Mouse (Mus musculus): ENCODE results near the gene Mmp9. TPM values are rescaled to one million over a fixed set of nuclear protein-coding genes. Genes with fewer than 3 reads are reported as not detected.

Gene Mmp9
- polyA plus RNA-seq, 1 experiment from 2014 or later: 17.2 TPM

DNA sequence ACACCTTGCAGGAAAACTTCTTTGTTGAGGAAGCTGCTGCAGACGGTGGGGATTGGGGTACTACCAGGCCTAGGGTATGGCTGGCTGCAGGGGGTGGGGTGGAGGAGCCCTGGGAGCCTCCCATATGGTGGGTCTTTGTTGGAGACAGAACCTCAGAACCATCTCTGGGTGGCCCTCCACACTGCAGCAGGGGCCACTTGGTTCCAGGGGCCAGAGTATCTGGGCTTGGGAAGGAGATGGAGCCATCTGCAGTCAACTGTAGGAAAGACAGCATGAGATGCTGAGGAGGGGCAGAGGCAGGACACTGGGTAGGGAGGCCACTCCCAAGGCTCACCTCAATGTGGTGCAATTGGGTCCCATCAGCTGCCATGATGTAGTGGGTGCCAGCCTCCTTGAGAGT, 45.9 kb upstream of the Mmp9 start:
- 75% methylated on average over 1 of the region's 1 CpGs for WGBS (ENCODE audit: insufficient replicate concordance)
- H3K4me1 ChIP-seq (ENCODE audit: insufficient read depth): no peaks in the 10 kb centered on the region
- H3K4me2 ChIP-seq (ENCODE audit: low read depth, low read length): no peak overlapping the region
- H3K9me3 ChIP-seq (ENCODE audit: low read length): no peaks in the 10 kb centered on the region
- H3K27me3 ChIP-seq (ENCODE audit: insufficient read depth, low read length): no peaks in the 10 kb centered on the region
- no peak for TF ChIP-seq EP300 (IDR thresholded peaks at IDR 0.05; ENCODE audit: low read depth)
- TF ChIP-seq CTCF (IDR thresholded peaks at IDR 0.05; ENCODE audit: low read depth): peak; percentile 17; the same call in 1 of the 2 replicates
- no peak overlapping the region for H3K27ac ChIP-seq (ENCODE audit: low read depth)
- ATAC-seq: 0 out of 2 replicates have a peak, but pooled peaks have one; percentile 12
- no peak overlapping the region for H3K4me3 ChIP-seq (ENCODE audit: low read depth, low read length)
- H3K36me3 ChIP-seq (replicated peaks; ENCODE audit: insufficient read depth, low read length): peaks cover 96% of the 10 kb centered on the region
- no peak overlapping the region for H3K9ac ChIP-seq (replicated peaks)
- DNase-seq: no peak

DNA sequence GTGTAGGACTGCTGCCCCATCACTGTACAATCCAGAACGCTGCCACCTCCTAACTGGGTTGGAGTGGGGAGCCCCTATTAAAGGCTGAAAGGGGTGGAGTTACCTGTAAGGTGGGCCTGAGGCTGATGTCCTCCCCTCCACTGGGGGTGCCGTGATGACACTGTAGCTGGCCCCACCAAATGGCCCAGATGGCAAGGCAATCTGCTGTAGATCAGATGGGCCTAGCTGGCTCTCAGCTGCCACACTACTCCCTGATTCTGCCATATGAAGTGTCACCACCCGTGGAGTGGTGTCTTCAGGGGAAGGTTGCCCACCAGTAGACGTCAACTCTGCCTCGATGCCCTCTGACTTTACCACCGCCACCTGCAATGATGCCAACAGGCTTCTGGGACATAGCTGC, 44.7 kb upstream of the Mmp9 start:
- Histone ChIP-seq H3K4me1 (ENCODE audit: insufficient read depth) (no peaks in the 10 kb centered on the region), H3K36me3 (replicated peaks; ENCODE audit: insufficient read depth, low read length) (peaks cover 95% of the 10 kb centered on the region)
- WGBS (ENCODE audit: insufficient replicate concordance): 94% methylated on average over 6 of the region's 6 CpGs

DNA sequence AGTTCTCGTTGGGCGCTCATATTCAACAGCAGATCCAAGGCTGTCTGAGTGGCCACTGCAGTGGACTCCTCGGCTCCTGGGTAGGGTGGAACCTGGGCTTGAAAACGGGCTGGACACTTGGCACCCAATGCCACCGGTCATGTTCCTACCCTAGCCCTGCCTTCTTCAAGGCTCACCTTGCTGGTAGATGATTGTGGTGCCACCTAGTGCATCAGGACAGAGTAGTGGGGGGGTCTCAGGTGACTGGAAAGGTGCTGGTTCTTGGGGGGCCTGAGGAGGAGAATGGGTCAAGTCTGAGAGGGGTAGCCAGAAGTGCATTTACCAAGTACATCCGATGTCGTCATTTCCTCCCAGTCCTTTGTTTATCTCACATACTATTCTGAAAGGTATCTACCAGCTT, 42.6 kb upstream of the Mmp9 start:
- Histone ChIP-seq H3K4me2 (ENCODE audit: low read depth, low read length) (no peak overlapping the region), H3K4me1 (ENCODE audit: insufficient read depth) (no peaks in the 10 kb centered on the region), H3K4me3 (ENCODE audit: low read depth, low read length) (no peak overlapping the region), H3K9ac (replicated peaks) (no peak overlapping the region), H3K27ac (ENCODE audit: low read depth) (no peak overlapping the region), H3K9me3 (ENCODE audit: low read length) (no peaks in the 10 kb centered on the region), H3K27me3 (ENCODE audit: insufficient read depth, low read length) (no peaks in the 10 kb centered on the region), H3K36me3 (replicated peaks; ENCODE audit: insufficient read depth, low read length) (peaks cover 95% of the 10 kb centered on the region)
- no peak for DNase-seq
- no peak for ATAC-seq
- 90% methylated on average over 7 of the region's 7 CpGs for WGBS (ENCODE audit: insufficient replicate concordance)
- TF ChIP-seq EP300 (IDR thresholded peaks at IDR 0.05; ENCODE audit: low read depth): no peak
- TF ChIP-seq CTCF (IDR thresholded peaks at IDR 0.05; ENCODE audit: low read depth): no peak

More for the DNA sequence above, 44.7 kb upstream of the Mmp9 start:
- Histone ChIP-seq H3K9ac (replicated peaks) (no peak overlapping the region), H3K4me2 (ENCODE audit: low read depth, low read length) (no peak overlapping the region), H3K27ac (ENCODE audit: low read depth) (no peak overlapping the region), H3K27me3 (ENCODE audit: insufficient read depth, low read length) (no peaks in the 10 kb centered on the region), H3K9me3 (ENCODE audit: low read length) (no peaks in the 10 kb centered on the region), H3K4me3 (ENCODE audit: low read depth, low read length) (no peak overlapping the region)
- DNase-seq (no peak), ATAC-seq (no peak)
- no peak for TF ChIP-seq CTCF (IDR thresholded peaks at IDR 0.05; ENCODE audit: low read depth)

DNA sequence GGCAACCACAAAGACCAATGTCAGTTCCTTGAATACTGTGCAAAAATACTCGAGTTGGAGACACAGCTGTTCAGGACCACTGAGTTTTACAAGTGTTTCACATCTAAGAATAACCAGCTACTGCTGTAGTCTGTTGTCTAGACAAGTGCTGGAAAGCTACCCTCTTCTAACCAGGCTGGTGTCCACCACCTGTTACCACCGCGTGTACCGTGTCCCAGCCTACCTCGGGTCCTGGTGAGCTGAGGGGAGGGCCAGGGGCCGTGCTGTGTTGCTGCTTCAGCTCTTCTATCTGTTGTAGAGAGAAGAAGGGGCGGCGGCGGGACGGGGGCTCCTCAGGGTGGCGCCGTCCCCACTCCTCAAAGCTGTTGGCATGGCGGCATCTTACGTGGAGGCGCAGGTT, 41.5 kb upstream of the Mmp9 start:
- H3K4me2 ChIP-seq (ENCODE audit: low read depth, low read length): no peak overlapping the region
- TF ChIP-seq CTCF (IDR thresholded peaks at IDR 0.05; ENCODE audit: low read depth) (no peak), EP300 (IDR thresholded peaks at IDR 0.05; ENCODE audit: low read depth) (no peak)
- no peak overlapping the region for H3K4me3 ChIP-seq (ENCODE audit: low read depth, low read length)
- H3K9me3 ChIP-seq (ENCODE audit: low read length): no peaks in the 10 kb centered on the region
- no peak overlapping the region for H3K9ac ChIP-seq (replicated peaks)
- H3K27me3 ChIP-seq (ENCODE audit: insufficient read depth, low read length): no peaks in the 10 kb centered on the region
- no peak for ATAC-seq
- H3K36me3 ChIP-seq (replicated peaks; ENCODE audit: insufficient read depth, low read length): peaks cover 91% of the 10 kb centered on the region
- no peak overlapping the region for H3K27ac ChIP-seq (ENCODE audit: low read depth)
- H3K4me1 ChIP-seq (ENCODE audit: insufficient read depth): no peaks in the 10 kb centered on the region
- no peak for DNase-seq
- WGBS (ENCODE audit: insufficient replicate concordance): 92% methylated on average over 15 of the region's 15 CpGs

DNA sequence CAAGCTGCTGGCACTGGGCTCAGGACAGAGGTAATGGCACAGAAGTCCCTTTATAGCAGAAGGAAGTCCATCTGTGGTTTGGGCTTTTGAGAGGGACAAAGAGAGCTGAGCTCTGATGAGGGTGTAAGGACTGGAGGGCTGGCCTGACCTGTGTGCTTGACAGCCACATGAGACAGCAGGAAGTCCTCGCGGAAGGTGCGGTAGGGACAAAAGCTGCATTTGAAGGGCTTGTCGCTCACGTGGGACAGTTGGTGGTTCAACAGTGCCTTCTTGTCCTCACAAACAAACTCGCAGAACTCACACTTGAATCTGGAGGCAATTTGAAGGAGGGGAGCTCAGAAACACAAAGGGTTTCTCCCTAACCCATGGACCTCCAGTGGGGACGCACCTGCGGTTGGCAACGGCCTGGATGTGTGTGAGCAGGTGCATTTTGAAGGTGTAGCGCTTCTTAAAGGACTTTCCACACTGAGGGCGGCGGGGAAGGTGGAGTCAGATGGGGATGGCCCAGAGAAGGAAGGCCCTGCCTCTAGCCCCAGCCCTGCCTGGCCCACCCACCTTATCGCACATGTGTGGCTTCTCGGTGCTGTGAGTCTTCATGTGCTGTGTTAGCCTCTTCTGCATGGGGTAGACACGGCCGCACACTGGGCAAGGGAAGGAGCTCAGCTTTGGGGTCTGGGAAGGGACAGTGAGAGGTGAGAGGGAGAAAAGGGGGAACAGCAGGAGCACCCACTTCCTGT, 40.7 kb upstream of the Mmp9 start:
- Histone ChIP-seq H3K27ac (ENCODE audit: low read depth) (no peak overlapping the region), H3K27me3 (ENCODE audit: insufficient read depth, low read length) (no peaks in the 10 kb centered on the region), H3K4me2 (ENCODE audit: low read depth, low read length) (no peak overlapping the region), H3K36me3 (replicated peaks; ENCODE audit: insufficient read depth, low read length) (peaks cover 91% of the 10 kb centered on the region), H3K4me3 (ENCODE audit: low read depth, low read length) (no peak overlapping the region), H3K9ac (replicated peaks) (no peak overlapping the region), H3K9me3 (ENCODE audit: low read length) (no peaks in the 10 kb centered on the region), H3K4me1 (ENCODE audit: insufficient read depth) (no peaks in the 10 kb centered on the region)
- ATAC-seq (no peak), DNase-seq (no peak)
- TF ChIP-seq EP300 (IDR thresholded peaks at IDR 0.05; ENCODE audit: low read depth) (no peak), CTCF (IDR thresholded peaks at IDR 0.05; ENCODE audit: low read depth) (no peak)
- 83% methylated on average over 16 of the region's 16 CpGs for WGBS (ENCODE audit: insufficient replicate concordance)

DNA sequence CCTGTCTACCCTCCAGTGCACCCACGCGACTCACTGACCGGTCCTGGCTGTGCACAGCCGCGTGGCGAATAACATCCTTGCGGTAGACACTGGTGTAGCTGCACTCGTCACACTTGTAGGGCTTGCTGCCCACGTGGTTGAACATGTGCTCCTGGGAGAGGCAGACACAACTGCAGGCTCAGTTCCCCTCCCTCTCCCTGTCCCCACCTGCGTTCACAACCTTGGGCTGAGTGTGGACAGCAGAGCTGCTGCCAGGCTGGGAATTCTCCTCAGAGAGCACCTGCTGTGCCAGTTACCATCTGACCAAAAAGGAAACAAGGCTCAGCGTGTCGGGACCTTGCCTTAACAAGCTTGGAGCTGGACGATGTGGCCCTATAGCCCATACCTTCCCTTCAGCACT, 39.2 kb upstream of the Mmp9 start:
- no peaks in the 10 kb centered on the region for H3K27me3 ChIP-seq (ENCODE audit: insufficient read depth, low read length)
- H3K4me2 ChIP-seq (ENCODE audit: low read depth, low read length): no peak overlapping the region
- DNase-seq (no peak), ATAC-seq (no peak)
- TF ChIP-seq EP300 (IDR thresholded peaks at IDR 0.05; ENCODE audit: low read depth) (no peak), CTCF (IDR thresholded peaks at IDR 0.05; ENCODE audit: low read depth) (no peak)
- peaks cover 4% of the 10 kb centered on the region; the same call in 1 of the 2 replicates for H3K9me3 ChIP-seq (ENCODE audit: low read length)
- no peak overlapping the region for H3K27ac ChIP-seq (ENCODE audit: low read depth)
- H3K4me3 ChIP-seq (ENCODE audit: low read depth, low read length): no peak overlapping the region
- H3K36me3 ChIP-seq (replicated peaks; ENCODE audit: insufficient read depth, low read length): peaks cover 89% of the 10 kb centered on the region
- H3K4me1 ChIP-seq (ENCODE audit: insufficient read depth): no peaks in the 10 kb centered on the region
- 89% methylated on average over 13 of the region's 13 CpGs for WGBS (ENCODE audit: insufficient replicate concordance)
- no peak overlapping the region for H3K9ac ChIP-seq (replicated peaks)
